Mouse (Mus musculus) frontal cortex, postnatal 14 days (tissue): ENCODE results near the gene Dohh.

Experiments used
- DNase-seq, 2 experiments: peaks; one replicate each; pipeline ENCODE4 v3.0.0; 2022; ENCODE audit warnings: low spot score in 2 of 2

The Dohh gene

DNA sequence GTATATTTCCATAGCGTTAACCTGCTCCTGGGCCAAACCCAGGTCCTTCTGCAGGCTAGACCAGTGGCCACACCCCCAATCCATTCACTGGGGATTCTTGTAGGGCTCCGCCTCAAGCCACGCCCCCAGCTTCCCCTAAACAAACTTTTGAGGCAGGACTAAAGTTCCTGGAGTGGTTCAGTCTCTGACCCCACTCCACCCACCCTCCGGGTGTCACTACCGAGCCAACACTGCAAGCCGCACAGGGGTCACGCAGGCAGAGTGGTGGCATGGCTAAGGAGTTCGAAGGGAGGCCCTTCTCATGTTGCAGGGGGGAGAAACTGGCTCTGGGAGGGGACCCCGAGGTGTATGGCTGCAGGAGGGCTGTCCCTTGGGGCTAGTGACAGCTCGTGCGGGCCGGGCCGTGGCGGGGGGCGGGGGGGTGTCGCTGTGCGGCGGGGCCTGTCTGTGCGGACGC is 45.4 kb downstream of the Dohh start:
- DNase-seq = peak; percentile 66 to 67

DNA sequence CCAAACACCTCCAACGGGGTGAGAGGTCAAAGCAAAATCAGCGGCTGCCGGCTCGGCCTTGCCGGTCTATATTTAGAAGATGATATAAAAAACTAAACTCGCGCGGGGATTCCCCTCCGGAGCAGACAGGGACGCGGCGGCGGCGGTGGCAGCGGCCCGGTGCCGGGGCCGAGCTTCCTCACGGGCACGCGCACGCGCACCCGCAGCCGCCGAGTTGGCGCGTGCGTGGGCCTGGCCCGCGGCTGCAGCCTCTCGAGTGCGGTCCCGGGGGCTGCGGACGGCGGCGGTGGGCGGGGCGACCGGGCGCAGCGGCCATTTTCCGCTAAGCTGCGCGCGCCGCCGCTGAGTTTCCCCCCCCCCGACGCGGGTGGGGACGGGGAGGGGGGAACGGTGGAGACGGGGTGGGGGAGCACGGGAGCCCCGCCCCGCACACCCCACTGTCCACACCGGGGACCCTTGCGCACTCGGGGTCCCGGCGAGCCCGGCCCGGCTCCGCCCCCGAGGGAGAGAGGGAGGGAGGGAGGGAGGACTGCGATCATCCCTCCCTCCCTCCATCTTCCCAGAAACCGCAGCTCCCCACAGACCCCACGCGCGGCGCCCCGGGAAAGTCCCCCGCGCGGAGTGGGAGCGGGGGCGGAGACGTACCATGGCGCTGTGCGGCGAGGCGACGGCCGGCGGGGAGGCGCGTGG is 46.1 kb downstream of the Dohh start:
- peak; percentile 56 to 74 for DNase-seq

DNA sequence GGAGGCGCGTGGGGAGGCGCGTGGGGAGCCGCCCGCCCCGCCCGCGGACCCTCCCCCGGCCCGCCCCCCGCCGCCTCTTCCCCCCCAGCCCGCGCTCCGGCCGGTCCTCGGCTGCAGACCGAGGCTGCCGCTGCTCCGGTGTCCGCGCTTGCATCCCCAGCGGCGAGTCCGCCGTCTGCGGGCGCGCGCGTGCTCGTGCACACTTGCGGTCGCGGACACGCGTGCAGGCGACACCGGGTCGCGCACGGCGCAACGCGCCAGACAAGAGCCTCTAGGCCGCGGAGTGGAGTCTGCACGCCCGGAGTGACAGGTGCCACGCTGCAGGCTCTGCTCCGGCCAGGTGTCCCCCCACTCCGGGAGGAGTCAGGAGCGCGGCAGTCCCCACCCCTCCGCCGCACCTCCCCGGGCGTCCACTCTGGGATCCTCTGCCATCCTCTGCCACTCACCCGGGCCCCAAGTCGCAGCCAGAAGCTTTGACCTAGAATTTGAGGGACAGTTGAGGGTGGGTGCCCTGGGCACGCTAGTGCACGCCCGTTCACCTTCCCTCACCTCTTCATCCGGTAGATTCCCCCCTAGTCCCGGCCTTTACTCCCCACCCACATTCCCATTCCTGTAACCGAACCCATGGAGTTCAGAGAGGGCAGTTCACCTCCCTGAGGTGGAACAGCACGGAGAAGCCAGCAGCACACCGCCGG is 46.8 kb downstream of the Dohh start:
- peak; percentile 60 to 64 for DNase-seq

DNA sequence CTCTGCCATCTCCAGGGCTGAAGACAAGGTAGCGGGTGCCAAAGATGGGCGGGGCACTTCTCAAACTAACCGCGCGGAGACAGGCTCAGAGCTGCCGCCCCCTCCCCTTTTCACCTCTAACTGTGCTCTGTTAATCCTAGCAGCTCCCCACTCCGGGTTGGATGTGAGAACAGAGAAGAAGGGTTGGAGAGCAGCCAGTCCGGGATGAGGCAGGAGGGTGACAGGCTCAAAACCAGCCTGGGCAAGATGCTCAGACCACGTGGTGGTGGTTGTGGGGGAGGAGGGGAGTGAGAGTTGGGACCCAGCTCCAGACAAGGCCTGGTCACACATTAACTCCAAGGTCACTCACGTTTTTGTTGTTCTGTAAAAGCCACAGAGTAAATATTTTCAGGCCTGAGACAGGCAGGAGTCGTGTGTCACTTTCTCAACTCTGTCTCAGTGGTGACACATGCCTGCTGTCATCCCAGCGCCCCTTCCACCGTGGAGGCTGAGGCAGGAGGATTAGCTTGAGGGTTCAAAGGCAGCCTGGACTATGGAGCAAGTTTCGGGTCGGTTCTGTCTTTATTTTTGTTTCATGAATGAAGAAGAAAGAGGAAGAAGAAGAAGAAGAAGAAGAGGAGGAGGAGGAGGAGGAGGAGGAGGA is 47.4 kb downstream of the Dohh start:
- DNase-seq = peak; percentile 35 to 57

DNA sequence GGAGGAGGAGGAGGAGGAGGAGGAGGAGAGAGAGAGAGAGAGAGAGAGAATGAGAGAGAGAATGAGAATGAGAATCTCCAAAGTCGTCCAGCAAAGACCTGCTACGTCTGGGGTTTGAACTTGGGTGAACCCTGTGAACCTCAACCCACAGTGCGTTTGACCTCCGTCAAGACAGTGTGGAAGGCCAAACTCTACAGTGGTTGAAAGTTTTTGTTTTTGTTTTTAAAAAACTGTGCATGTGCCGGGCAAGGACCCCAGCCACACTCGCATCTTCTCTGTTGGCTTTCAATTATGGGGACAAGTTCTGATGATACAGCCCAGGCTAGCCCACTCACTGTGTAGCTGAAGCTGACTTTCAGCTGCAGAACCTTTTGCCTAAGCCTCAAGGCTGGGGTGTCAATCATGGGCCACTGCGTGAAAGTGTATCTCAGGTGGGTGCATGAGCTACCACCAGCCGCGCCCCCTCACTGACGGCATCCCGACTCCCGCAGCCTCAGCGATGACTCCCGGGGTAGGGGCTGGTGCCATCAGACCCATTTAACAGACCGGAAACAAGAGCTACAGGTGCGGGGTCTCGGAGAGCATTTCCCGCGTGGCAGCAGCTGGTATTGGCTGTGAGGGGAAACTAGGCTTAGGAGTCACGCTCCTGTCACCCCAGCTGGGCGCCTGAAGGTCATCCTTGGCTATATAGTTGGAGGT is 48.1 kb downstream of the Dohh start:
- DNase-seq = peak in 1 of 2 experiments; percentile 18

DNA sequence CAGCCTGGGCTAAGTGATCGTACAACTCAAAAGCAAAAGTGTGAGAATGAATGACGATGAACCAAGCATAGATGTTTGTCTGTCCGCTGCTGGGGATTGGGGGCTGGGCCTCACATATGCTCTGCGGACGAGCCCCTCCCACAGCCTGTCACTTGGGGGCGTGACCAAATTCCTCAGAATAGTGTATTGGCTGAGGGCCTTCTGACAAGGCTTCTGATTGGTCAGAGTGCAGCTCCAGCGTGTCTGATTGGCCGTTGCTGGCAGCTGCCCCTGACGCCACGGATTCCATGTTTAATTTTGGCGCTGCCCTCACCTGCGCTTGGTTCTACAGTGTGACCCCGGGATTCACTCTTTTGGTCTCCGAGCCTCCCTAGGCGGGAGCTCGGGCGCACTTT is 48.6 kb downstream of the Dohh start:
- DNase-seq = peak; percentile 90 to 93

DNA sequence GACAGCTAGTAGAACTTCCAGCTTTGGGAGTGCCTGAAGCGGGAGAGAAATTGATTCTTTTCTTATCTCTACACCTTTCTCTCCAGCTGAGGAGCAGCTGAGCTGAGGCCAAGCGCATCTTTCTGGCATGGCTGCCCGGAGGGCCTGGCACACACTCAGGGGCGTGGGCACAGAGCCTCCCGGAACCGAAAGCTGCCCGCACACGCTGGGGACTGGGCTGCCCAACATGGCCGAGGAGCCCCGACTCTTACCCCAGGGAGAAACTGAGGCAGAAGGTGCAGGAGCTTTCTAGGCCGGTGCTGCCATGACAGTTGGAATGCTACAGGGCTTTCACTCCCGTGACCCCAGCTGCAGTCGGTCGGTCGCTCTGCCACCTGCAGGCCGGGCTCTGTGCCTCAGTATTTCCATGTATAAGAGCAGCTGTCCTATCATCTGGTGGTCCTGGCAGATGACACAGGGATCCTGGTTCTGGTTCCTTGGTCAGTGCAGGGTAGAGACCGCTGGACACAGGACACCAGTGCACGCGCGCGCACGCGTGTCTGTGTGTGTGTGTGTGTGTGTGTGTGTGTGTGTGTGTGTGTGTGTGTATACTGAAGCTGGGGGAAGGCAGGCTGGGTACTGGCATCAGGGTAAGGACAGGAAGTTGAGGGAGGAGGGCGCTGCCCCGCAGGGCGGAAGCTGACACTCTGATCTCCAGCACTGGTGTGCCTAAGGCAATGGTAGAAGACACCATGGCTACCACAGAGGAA is 49.5 kb downstream of the Dohh start:
- DNase-seq = peak; percentile 12 to 41

DNA sequence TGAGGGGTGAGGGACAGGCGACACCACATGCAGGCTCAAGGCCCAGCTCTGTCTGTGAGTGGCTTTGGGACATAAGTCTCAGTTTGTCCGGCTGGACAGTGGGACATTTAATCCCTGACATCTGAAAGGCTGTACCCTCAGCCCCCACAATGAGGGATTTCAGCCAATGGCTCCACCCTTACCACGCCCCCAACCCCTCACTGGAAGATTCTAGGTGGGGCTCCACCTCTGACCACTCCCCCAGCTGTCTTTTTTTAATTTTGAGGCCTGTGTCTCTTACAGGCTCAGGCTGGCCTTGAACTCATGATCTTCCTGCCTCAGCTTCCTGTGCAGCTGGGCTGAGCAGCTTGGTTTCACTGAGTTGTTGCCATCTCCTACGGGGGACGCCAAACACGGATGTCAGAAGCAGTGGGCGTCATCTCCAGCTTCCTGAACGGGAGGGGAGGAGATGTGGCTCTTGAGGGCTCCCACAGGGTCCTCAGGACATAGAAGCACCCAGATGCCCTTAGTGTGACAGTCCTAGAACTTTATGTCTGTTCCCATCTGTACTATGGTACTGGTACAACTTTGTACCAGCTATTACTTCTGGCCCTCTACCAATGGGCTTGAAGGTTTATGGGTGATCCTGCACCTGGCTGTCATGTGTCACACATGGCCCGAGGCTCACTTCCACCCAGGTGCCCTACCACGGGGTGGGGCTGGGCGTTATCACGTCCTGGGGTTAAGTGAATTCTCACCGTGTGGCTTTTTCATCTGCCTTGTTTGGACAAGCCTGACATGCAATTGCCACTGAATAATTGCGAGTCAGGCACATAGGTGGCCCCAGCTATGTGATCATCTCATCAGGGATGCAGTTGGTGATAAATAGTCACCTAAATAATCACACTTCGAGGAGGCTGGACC is 50.4 kb downstream of the Dohh start:
- DNase-seq = peak; percentile 10 to 16

DNA sequence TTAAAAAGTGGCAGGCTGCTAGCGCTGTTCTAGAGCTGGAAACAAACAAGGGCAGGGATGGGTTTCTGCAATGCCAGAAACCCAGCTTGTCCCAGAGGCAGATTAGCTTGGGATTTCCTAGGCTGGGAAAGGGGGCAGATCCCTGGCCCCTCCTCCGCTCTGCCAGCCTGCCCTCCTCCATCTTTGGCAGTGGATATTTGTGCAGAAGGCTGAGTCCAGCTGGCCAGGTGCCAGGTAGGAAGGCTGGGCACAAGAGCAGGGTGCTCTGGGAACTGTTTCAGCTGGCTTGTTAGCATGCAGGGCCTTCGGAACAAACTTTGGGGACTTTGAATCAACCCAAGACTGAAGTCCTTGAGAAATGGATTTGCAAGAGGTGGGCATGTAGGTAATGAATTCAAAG is 51.2 kb downstream of the Dohh start:
- peak; percentile 57 to 75 for DNase-seq
